Mouse (Mus musculus) splenic B cell, adult 2 months (primary cell): ENCODE results near the gene Gm14548.
"Not testable (repeated sequence)": the region's sequence is repeated elsewhere in the genome, so short reads cannot be mapped to it uniquely, and the experiment has no call there.

Source experiments
- DNase-seq: peaks from one replicate; pipeline ENCODE4 v3.0.0-alpha.2; 2011; ENCODE audit warnings: low read depth, low spot score
- H3K27me3 ChIP-seq: 2 replicates; pipeline ENCODE4 v1.6.1; 2012; ENCODE audit warnings: mild to moderate bottlenecking, low read length, moderate library complexity, mixed read lengths; ENCODE audit not compliant: control insufficient read depth, poor library complexity, insufficient read depth, severe bottlenecking
- H3K36me3 ChIP-seq: 2 replicates; pipeline ENCODE4 v1.6.1; 2012; ENCODE audit warnings: mild to moderate bottlenecking, low read length, moderate library complexity, mixed read lengths; ENCODE audit not compliant: control insufficient read depth, poor library complexity, insufficient read depth, severe bottlenecking

Gene Gm14548

DNA sequence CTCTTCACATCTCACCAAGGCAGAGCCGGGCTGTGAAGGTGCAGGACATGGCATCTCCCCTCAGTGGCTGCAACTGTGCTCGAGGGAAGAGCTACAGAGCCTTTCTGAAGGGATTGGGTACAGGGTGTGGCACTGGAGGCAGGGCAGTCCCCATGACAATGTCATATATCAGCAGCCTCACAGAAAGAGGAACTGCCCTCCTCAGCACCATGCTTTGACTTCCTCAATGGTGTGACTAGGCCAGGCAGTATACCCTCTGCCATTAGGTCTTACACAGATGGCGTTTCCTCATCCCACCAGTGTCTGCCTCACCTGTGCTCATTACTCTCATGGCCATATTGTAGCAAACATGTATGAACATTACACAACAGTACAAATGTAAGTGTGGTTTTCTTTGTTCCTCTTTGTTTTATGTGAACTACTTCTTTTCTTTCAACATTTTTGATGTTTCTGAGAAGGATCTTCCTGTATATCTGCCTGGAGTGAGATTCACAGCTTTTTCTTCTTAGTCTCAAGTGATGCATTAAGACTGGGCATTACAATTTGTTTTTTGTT is at the start of gene Gm14548:
Gene Gm14548, minus strand, starts transcription at position 85 of the 555 bp plus-strand sequence.
- not testable (repeated sequence) for H3K27me3 ChIP-seq, H3K36me3 ChIP-seq
- DNase-seq: peak; percentile 83

DNA sequence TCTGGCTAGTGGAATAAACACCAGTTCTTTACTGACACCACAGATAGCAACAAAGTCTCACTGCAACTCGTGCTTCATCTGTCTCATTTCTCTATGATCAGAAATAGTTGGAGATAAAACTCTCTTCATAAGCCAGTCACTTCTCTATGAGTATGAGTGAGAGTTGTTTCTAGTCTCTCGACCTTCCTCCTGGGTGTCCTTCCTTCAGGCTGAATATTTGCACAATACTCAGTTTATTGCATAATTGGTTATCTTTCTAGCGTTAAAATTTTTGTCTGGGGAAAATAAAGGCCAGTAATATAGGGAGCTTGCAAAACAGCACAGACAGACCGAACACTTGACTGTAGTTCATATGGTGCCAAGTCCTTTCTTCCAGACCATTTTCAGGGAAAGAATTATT is 48.2 kb upstream of the Gm14548 start:
- H3K27me3 ChIP-seq: no peaks in the 10 kb centered on the region
- DNase-seq: no peak
- no peaks in the 10 kb centered on the region for H3K36me3 ChIP-seq

DNA sequence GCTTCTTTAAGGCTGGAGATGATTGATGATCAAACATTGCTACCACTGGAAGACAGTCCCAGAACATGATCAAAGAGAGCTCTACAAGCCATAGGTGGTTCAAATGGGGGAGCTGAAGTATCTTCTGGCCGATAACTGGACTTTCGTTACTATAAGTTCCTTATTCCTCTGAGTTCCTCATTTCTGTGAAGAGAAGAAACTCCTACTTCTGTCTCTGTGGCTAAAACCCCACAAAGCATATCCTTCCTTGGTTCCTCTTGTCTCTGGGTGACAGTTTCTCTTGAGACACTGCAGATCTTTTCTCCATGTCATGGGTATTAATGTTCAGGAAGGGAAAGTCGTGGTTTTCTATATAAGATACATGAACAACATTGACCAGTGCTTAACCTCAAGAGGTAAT is 43.0 kb upstream of the Gm14548 start:
- Histone ChIP-seq H3K27me3 (no peaks in the 10 kb centered on the region), H3K36me3 (no peaks in the 10 kb centered on the region)
- peak; percentile 71 for DNase-seq

GRCm38 (mm10) chr7:3939866-3940525 is 42.1 kb upstream of the Gm14548 start:
- Histone ChIP-seq H3K36me3 (no peaks in the 10 kb centered on the region), H3K27me3 (no peaks in the 10 kb centered on the region)

DNA sequence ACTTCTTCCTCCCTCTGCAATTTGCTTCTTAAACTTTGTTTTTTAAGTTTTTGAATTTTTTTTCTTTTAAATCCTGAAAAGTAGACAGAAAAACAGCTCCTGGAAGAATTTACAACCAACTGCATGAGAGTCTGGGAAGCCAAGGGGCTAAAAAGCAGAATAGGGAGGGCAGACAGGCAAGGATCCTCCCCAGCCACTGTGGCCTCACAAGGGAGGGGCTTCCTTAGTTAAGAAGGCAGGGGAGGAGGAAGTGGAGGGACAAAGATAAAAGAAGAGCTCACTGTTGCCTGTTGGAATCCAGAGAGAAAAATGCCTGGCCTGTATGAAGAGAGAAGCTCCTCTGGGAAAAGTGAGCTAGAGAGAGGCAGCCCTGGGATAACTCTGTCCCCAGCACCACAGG is 37.6 kb upstream of the Gm14548 start:
- H3K36me3 ChIP-seq, H3K27me3 ChIP-seq, DNase-seq: not testable (repeated sequence)

More at GRCm38 (mm10) chr7:3939866-3940525, 42.1 kb upstream of the Gm14548 start:
- peak; percentile 55 for DNase-seq

- DNase-seq: peak; percentile 61
- H3K27me3 ChIP-seq, H3K36me3 ChIP-seq: not testable (repeated sequence)
Measured at GRCm38 (mm10) chr7:3915387-3915786, 17.5 kb upstream of the Gm14548 start, which contains the start of gene Lilra6. TSS of gene Lilra6 (minus strand) at chr7:3915503.

DNA sequence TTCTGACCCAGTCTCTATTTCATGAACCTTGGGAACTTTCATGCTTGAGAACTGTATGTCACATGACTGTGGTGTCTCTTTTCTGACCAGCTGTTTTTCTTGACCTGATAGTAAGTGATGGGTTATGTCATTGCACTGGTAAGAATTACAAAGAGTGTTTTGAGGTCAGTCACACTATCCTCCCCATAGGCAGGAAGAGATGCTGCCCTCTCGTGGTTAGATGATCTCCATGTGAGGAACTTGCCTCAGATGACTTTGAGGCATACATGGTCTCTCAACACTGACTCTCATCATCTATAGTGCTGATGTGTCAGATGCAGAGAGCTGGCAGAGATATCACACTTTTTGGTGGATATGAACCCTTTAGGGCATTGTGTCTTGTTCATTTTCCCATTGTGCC is 5.8 kb upstream of the Gm14548 start:
- H3K27me3 ChIP-seq: no peaks in the 10 kb centered on the region
- peak; percentile 76 for DNase-seq
- H3K36me3 ChIP-seq: no peaks in the 10 kb centered on the region

DNA sequence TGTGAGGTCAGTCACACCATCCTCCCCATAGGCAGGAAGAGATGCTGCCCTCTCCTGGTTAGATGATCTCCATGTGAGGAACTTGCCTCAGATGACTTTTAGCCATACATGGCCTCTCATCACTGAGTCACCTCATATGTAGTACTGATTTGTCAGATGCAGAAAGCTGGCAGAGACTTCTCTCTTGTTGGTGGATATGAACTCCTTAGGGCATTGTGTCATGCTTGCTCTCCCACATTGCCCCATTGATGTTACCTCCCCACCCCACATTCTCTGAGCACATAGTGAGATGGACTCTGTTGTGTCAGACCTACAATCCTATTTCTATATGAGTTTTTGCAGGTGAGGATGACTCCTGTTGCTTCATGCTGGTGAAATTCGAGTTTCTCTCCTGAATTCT is 22.9 kb downstream of the Gm14548 start:
- not testable (repeated sequence) for H3K36me3 ChIP-seq, H3K27me3 ChIP-seq, DNase-seq

- not testable (repeated sequence) for H3K36me3 ChIP-seq, DNase-seq, H3K27me3 ChIP-seq
Measured at GRCm38 (mm10) chr7:3844951-3845350, 53.0 kb downstream of the Gm14548 start, which contains the start of gene Pira2. TSS of gene Pira2 (minus strand) at chr7:3845051.

DNA sequence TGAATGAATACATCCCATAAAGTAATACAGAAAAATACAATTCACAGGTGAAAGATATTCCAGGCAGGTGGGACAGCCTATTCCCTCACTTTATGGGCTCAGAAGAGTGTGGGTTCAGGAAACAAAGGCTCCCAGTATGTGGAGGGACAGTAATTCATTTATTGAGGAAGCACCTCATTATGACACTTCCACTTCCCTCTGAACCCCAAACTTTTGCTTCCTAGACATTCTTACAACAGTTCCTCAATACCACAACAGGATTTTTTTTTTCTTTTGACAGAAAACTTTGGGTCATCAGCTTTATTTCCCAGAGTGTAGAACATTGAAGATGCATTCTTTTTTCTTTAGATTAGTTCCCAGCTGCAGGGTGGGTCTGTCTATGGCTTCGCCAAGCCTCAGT is 60.1 kb downstream of the Gm14548 start:
- DNase-seq, H3K27me3 ChIP-seq, H3K36me3 ChIP-seq: not testable (repeated sequence)
